Mouse (Mus musculus) left cerebral cortex, adult 11 months (tissue): ENCODE data around the gene Pde1a.
A peak's percentile ranks its signal among the peaks of the same experiment; 100 is the strongest.
"Not testable (repeated sequence)": the region's sequence is repeated elsewhere in the genome, so short reads cannot be mapped to it uniquely, and the experiment has no call there.

Experiments used
- DNase-seq: peaks from one replicate; pipeline ENCODE4 v3.0.0; 2022; ENCODE audit warnings: low spot score

The Pde1a gene

DNA sequence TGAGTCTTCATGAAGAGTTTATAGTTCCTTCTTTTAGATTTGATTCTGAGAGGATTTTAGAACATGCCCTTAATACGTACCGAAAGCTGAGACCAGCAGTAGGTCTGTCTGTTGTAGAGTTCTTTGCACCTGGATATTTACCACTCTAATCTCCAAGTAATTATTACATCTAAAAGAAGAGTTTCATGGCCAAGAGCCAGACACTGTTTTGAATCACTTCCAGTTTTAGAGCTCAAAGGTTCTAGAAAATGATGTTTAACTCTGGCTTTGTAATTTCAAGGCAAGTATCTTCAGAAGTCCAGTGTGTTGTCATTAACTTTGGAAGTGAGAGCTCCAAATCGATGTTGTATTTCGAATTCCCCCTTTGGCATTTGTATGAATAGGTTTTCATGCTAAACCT is 167.8 kb downstream of the Pde1a start:
- DNase-seq = no peak

DNA sequence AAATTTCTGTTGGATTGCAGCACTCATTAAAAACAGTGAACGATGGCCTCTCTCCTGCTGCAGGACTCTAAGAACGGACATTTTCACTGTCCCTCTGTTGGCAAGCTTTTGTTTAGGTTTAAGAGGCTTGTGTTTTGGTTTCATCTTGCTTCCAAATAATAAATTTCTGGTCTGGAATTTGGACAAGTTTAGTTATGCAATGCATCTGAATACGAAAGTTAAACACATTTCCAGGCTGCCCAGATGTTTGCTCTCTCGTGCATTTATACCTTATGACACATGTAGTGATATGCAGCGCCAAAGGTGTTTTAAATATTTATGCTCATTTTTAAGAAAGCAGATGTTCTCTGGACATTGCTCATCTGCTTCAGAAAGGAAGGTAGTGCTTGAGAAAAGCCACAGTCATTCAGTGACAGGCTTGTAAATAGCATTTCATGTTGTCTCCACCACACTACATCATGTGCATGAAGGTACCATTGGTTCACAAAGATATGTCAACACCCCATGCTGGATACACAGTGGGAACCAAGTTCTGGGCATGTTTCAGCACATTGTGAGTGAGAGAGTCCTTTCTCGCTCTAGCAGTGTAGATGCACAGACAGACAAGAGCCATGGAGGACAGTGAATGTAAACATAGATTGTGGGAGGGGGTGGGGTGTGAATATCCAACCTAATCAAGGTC is 171.5 kb downstream of the Pde1a start:
- no peak for DNase-seq

DNA sequence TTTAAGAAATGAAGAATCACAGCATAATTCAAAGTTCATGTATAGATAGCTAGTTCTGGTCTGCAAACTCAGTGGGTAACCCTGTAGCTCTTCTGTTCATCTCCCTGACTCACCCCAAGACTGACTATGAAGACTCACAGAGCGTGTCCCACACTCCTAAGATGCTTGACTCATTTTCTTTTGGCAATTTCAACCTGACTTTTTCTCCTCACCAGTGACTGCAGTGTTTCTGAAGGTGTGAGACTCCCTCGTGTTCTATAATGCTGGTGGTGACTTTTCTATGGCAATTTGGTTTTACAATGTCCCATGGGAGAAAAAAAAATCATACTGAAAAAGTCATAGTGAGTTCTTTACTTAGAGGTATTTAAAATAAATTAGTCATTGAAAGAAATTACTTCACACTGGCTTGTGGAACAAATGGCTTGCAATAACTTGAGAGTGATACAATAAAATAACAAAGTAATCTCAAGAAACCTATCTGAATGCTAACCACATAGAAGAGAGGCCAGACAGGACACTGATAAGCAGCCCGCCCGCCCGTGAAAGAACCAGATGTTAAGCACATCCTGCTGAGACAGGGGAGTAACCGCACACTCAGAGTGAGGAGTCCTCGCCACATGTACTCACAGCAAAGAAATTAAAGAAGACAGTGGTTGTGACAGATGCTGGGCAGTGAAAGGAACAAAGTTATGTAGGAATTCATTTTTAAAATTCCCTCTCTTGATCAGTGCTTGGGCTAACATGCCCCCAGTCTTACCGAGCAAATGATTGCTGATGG is 183.2 kb downstream of the Pde1a start:
- no peak for DNase-seq

DNA sequence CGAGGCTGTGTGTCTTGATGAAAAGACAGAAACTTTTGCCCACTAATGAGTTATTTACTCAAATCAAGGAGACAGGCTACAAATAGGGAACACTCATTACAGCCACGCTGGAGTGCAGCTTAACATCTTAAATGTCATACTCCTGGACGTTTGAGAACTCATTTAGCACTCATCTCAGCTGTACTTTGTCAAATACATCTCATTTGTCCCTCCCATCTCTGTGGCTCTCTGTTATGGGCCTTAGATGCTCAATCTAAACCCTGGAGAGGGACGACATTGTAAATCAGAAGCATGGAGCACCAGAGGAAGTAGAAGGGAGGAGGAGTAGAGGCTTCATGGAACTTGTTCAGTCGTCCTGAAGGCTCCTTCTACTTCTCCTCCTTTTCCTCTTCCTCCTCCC is 194.6 kb downstream of the Pde1a start:
- DNase-seq = no peak

DNA sequence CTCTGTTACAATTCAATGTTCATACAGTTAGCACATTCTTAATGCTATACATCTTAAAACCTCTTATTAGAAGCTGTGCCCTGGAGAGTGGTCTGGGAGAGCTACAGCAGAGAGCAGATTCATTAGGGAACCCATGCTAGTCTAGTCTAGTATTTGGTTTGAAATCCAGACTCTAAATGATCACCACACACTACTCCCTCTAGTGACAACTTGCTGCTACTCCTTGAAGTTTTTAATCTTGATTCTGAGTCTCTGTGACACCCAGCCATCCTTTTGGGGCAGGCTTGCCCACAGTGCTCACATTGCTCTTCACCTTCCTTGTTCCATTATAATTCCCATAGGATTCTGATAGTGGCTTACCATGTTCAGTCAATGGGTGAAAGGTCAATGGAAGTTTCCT is 206.9 kb downstream of the Pde1a start:
- no peak for DNase-seq

DNA sequence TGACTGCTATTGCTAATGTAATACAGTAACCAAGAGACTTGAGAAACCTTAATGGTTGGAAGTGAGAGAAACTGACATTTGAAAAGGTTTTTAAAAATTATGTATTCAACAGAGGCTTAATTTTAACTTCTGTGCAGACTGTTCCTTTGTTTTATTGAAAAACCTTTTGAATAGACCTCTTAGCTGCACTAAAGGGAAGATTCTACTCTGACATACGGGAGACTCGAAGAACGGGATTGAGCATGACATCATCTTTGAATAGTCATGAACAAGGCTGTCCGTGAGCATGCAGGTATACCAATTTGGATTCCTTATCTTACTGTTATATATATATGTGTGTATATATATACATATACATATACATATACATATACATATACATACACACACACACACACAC is 207.9 kb downstream of the Pde1a start:
- no peak for DNase-seq

DNA sequence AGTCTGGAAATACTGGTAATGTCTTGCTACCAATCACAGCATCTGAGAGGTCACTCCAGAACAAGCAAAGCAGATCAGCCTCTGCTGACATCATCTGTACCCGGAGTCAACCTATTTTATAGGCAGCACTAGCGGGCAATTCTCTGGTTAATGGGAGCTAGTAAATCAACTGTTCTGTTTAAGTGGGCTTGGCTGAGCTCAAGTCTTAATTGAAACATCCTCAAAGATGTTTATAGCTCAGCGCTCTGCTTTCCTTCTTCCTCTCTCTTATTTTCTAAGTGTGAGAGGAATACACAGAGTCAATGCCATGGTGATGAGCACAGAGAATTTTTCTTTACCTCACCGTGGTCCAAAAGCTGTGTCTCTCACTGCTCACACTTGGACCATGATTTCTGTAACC is 208.8 kb downstream of the Pde1a start:
- no peak for DNase-seq

DNA sequence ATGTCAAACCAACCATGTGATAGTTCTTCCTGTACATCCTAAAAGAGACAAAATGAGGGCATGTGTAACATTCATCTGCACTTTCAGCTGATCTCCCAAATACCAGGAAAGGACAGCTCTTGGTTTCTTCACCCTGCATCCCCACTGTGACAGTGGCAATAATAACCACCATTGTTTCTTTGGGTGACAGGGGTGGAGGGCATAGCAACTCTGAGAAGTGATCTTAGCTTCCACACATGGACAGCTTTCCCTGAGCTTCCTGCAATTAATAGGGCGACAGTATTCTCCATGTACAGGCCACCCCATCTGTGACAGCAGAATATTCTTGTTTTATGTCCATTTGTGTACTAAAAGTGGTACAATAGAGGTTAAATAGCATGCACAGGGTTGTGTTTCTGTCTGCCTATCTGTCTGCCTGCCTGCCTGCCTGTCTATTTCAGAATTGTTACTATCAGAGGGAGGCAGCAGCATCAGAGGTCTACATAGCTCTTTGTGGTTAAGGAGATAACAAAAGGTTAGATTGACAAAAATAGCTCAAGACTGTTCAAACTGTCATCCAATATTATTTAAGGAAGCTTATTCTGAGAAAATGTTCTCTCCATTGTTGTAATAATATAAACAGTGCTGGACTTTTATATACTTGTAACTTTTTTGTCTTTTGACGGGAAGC is 227.3 kb downstream of the Pde1a start:
- no peak for DNase-seq

DNA sequence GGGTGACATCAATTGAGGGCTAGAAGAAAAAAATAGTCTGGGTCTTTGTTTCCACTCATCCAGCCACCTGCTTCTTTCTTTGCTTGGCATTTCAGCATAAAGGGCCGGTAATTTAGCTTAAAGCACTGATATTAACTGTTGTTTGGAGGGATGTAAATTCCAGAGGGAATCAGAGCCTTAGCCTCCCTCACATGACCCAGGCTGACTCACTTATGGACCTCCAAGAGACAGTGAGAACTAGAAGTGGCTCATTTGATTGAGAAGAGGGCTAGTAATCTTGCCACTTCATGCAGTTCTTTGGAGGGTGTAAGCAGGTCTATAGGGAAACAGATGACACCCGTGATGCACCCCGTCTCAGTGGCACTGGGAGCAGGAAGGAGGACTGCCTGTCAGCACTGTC is 230.7 kb downstream of the Pde1a start:
- no peak for DNase-seq

DNA sequence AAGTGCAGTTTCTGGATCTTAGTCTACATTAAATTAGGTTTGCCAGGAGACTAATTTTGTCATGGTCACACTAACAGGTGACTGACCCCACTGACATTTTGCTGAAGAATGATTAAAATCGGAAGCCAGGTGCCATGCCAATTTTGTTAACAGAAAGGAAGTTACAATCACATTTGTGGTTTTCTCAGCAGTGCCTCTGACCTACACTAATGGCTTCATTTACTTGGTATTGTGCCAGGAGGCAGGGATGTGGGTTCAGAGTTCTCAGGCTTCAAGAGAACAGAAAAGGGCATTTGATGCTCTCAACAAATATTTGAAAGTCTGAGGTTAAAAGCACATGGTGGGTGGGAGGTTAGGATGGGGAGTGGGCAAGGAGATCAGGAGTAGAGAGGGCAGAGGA is 236.4 kb downstream of the Pde1a start:
- no peak for DNase-seq

DNA sequence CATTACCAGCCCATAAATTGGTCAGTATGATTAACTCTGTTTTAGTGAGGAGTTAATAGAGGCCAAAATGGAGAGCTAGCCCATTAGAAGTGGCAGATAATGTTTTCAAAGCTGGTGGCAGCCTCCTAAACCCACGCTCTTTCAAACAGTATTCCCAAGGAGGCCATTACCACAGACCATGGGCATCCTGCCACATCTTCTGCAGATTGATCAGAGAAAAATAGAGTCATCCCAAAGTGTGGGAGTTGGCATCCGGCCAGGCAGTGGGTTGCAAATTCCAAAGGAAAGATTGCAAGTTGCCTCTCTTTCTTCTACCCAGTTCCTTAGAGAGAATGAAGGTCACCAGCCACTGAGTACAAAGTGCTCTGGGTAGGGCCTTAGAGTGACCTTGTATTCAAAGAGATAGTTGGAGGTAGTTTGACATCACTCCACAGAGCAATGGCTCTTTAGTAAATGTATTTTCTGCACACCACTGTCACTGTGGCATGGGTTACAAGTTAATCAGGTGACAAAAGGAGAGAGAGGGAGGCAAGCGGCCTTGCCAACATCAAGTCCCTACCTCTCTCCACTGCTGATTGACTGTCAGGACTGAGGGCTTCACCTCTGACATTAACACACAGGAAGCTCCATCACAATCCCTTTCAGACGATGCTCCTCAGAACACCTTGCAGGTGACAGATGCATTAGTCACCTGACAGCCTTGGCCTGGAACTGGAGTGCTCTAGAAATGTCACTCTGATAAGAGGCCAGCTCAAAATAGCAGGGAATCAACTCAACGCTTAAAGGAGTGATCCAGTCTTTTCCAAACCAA is 237.3 kb downstream of the Pde1a start:
- DNase-seq = peak; percentile 15

DNA sequence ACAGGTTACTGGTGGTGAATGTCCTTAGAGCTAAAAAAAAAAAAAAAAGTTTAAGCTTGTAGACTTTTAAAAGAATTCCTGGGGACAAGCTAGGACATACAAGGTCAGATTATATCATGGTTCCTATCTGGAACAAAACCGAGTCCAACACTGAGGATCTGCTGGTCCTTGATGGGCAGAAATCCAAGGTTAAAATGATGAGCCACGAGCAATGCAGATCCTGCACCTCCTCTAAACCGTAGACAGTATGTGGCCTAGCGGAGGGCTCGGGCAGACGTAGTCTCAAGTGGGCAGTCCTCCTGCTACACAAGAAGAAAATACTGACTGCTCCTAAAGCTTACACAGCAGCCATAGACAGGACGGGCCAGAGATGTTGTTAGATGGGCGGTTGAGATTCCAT is 238.5 kb downstream of the Pde1a start:
- no peak for DNase-seq

DNA sequence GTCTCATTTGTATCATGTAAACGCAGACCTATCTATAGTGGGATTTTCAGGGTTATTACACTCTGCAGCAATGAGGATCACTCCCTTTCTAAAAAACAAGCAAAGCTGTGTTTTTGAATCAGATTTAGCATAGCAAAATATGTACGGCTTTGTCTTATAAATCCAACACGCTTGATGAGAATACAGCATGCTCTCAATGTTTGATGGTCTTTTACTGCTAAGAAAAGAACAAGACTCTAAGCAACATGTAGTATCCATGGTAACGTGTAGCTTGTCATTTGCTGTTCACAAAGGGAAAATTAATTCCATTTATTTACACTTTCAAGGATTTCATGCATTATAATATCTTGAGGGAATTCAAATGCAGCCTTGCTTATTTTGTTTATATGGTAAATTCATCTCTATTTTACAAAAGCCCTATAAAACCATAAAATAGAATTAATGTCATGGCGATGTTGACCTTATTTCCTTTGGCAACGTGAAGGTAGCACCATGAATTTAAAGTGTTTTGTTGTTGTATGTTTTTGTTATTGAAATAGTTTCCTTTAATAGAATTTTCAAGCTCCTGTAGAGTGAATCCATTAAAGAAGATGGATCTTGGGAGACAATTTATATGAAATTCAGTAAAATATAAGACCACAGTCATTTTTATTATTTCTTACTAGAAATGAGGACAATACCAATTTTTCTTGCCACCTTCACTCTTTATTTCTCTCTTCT is 245.5 kb downstream of the Pde1a start:
- no peak for DNase-seq

DNA sequence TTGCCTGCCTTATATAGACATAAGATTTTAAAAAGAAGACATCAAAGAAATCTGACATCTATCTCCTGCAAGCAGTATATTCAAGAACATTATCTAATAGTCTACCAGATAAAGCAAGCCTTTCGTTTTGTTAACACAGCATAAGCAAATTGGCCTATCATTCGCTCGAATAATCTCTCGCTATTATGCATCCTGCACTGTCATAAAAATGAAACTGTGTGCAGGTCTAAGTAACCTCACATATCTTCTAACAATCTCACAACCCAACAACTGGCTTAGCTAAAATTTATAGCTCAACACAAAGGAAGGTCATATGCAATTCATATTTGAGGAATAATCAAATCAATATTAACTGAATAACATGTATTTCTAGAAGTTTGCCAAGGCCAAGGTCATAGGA is 246.0 kb downstream of the Pde1a start:
- DNase-seq = no peak

DNA sequence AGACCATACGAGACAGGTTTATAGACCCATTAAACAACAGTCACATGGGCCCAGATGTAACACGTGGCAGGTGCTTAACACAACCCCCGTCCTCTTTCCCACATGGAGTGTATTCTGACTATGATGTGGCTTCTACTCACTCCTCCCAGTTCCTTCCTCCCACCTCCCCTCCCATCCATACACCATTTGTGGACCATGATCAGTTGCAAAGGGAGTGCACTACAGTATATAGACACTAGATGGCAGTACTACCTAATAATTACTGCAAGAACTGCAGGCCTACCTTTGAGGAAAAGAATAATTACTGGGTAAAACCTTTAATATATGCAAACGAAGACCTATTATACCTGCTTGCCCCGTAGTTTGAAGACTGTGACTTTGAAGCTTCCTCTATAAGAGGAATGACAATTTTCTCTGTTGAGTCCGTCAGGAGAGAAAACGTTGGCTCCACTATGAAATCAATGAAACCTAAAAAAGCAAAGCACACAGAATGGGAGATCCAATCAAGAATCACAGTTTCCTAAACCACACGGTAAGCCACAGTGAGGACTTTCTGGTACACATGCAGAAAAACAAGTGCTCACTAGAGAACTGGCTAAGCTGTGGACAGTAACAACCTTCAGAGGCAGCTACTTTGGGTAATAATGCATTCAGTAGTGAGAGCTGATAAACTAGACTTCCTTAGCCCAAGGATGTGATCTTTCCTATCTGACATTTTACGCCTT is 263.8 kb downstream of the Pde1a start:
- peak; percentile 47 for DNase-seq

DNA sequence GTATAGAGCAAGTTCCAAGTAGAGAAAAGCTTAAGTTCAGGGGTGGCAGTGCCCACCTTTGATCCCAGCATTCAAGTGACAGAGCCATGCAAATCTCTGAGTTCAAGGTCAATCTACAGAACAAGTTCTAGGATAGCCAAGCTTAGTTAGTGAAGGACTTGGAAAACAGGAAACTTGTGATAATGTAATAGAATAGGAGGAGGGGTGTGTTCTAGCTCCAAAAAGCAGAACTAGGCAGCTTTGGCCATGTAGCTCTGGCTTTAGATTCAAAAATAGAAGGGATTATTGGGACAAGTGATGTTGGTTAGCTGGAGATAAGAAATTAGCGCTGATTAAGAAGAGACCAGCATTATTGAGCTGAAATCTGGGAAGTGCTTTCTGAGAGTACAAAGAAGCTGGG is 272.4 kb downstream of the Pde1a start:
- no peak for DNase-seq

DNA sequence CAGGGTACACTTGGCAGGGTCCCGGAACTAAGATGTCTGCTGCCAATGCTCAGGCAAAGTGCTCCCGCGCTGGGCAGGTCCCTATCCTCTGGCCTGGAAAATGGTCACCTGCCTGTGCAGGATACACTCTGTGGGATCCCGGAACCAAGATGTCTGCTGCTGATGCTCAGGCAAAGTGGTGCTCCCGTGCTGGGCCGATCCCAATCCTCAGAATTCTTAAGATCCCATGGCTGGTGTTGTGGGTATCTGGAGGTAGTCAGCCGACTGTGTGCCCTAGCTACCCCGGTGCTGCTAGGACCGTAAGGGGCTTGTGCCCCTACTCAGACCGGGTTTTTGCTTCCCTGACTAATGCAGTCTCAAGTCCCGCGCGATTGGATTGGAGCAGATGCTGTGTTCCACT is 281.9 kb downstream of the Pde1a start:
- DNase-seq = not testable (repeated sequence)

DNA sequence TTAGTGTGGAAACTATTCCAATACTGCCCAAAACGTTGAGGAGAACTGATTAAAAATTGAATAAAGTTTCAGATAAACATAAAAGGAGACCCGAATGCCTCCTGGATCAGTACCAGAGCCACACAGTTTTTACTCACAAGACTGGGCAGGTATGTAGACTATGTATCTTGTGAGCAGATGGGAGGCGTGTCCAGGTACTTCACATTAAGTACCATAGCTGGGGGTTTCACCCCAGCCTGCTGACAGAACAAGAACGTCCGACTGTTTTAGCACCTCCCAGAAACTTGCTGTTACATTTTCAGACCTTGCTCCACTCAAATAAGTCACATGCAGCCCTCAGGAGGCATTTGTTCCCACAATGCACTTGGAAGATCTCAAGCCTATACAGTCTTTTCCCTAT is 289.7 kb downstream of the Pde1a start:
- DNase-seq = no peak

DNA sequence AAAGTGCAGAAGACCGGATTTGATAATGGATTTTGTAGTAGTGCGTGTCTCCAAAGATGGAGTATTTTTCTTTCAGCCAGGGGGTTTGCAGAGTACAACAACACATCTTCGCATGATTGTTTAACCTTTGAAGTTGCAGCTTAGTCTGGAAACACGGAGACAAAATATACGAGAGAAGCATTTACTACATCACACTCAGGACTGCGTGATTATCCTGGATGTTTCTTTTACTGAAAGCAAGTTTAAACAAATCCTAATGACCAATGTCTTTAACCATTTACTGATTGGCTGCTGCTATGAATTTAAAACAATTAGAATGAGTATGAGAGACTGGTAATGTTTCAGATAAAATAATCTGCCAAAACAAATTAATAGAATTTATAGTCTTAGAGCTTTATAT is 290.2 kb downstream of the Pde1a start:
- DNase-seq = no peak

DNA sequence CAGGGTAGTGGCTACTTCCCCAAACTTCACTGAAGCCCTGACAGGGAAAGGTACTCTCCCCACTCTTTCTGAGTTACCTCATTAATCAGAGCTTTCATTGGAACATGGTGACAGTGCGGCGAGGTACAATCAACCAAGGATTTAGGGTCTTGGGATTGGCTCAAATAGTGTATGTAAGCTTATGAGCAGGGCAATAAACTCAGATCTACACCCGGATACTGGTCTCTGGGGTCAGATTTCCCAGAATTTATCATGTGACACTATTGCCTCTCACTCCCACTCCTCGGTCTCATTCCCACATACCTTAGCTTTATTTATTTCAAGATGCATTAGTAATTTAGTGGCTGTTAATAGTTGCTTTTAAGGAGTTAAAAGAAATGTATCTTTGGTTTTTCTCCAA is 303.4 kb downstream of the Pde1a start:
- no peak for DNase-seq

DNA sequence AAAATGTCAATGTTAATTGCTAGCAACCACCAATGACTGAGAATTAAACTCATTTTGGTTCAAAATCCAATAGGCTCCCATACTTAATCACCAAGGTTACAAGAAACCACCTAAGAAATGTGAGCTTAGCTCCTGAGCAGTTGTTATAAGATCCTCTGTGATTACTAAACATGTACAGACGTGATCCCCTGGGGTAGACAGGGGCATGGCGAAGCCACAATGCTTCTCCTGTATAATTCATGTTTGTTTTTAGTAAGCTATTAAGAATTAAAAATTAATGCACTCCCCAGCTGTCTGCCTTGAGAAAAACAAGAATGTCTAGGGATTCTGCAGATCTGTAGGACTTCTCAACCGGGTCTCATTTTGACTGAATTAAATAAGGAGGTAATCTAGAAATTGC is 309.7 kb downstream of the Pde1a start:
- no peak for DNase-seq
